Mouse (Mus musculus) bone marrow macrophage, adult 2 months (primary cell): ENCODE results near the gene Cnot9. TPM values are rescaled to one million over a fixed set of nuclear protein-coding genes. Genes with fewer than 3 reads are reported as not detected.
"Not testable (repeated sequence)": the region's sequence is repeated elsewhere in the genome, so short reads cannot be mapped to it uniquely, and the experiment has no call there.

ENCODE experiments used
- H3K27ac ChIP-seq: 2 replicates; pipeline ENCODE4 v1.5.1; 2012; ENCODE audit warnings: low read depth, low read length; ENCODE audit not compliant: insufficient read depth
- H3K4me1 ChIP-seq: 2 replicates; pipeline ENCODE4 v1.6.1; 2012; ENCODE audit warnings: low read length; ENCODE audit not compliant: control insufficient read depth, insufficient read depth
- H3K4me3 ChIP-seq: 2 replicates; pipeline ENCODE4 v1.5.1; 2012; ENCODE audit warnings: mild to moderate bottlenecking, low read length, moderate library complexity; ENCODE audit not compliant: insufficient read depth
- CTCF ChIP-seq: IDR thresholded peaks from 2 replicates; pipeline ENCODE4 v1.5.1; 2012; ENCODE audit warnings: low read depth, mild to moderate bottlenecking, low read length, moderate library complexity
- POLR2A ChIP-seq: IDR thresholded peaks from 2 replicates; pipeline ENCODE4 v1.6.1; 2012; ENCODE audit warnings: mild to moderate bottlenecking, low read depth, low read length, borderline replicate concordance
- polyA plus RNA-seq: library from polyadenylated mRNA; stranded (reverse); fragments of >200 nt; gene quantifications from 2 replicates; pipeline ENCODE4 v1.2.4, GENCODE M21; 2012; ENCODE audit not compliant: missing spikeins, insufficient read depth, insufficient read length

Gene Cnot9
- polyA plus RNA-seq: 27.2 and 30.0 TPM in 2 replicates

DNA sequence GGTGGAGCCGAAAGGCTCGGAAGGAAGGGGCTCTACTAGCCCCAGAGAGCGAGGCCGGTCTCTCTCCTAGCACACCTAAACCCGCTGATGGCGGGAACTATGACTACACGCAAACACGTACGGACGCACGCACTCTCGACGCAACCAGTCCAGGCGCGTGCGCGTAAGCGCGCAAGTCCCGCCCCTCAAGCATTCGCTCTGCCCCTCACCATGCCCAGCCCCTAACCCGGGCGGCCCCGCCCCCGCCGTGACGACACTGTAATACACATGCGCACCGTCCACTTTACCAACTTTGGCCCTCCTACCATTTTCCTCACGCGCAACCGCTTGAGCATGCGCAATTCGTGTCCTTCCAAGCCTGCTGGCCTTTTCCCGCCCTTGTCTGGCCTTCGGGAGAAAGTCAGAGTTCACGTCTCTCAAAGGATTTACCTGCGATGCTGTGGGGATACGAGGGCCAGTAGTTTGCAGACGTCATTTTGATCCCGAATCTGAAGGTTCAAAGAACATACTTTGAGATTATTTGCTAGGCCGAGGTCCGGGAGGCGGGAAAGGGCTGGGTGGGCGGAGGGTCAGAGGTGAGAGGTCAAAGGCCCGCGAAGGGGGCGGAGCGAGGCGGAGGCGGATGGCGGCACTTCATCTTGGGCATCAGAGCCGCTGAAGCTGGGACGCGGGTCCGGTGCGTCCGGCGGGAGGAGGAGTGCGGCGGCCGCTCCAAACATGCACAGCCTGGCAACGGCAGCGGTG lies at the start of gene Cnot9:
Cnot9 (plus strand) TSS at position 338 of the 744 bp plus-strand sequence.
- H3K4me3 ChIP-seq: peak within 1 kb of the TSS; percentile 98
- H3K27ac ChIP-seq: peak within 1 kb of the TSS; percentile 88
- H3K4me1 ChIP-seq: peaks cover 18% of the 10 kb centered on the region
- TF ChIP-seq POLR2A (no peak), CTCF (no peak)

DNA sequence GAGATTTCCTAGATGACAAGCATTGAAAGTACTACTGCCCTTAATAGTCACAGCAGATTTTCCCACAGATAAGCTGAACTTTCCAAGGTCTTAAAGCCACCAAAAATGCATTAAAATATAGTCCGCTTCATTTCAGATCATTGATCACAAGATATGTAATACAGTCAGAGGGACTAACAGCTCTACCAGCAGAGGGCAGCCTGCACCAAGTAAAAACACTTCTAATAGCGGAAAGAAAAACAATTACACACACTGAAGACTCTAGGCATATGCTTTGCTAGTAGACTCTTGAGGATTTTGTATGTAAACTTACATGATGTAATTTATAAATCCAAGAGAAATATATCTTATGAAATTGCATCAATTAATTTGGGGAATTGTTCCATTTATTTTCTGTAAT lies 45.6 kb upstream of the Cnot9 start:
- no peak for TF ChIP-seq CTCF
- no peak for TF ChIP-seq POLR2A
- Histone ChIP-seq H3K4me3 (no peak overlapping the region), H3K4me1 (no peaks in the 10 kb centered on the region), H3K27ac (no peak overlapping the region)

DNA sequence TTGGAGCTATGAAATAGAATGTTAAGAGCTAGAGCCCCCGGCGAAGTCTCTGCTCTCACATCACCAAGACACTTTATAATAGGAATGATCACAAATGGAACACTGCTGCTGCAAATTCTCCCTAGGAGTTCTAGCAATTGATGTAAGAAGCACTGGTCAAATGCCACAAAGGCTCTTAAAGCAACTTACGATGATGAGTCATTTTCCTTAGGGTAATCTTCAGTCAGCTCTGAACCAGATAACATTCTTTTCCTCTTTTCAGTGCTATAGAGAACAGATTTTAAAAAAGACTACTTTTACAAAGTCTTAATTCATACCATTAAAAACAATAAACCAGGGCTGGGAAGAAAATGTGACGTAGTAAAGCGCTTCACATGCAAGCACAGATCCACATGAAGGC lies 20.1 kb upstream of the Cnot9 start:
- no peak for TF ChIP-seq CTCF
- no peak for TF ChIP-seq POLR2A
- Histone ChIP-seq H3K4me3 (no peak overlapping the region), H3K27ac (no peak overlapping the region), H3K4me1 (no peaks in the 10 kb centered on the region)

DNA sequence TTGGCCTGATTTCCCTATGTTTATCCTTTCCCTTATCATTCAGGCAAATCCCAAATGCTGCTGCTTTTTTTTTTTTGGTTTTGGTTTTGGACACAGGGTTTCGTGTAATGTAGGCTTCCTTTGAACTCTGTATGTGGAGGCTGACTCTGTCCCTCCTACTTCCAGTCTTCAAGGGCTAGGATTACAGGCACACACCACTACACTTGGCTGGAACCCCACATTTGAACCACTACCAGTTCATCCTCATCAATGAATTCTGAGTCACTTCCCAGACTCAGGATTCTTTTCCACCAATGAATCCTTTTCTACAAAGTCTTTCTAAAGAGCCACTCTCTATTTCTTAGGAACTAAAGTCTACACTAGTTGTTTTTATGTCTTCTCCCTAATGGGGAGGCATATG lies 4.8 kb upstream of the Cnot9 start:
- Histone ChIP-seq H3K4me1 (peaks cover 4% of the 10 kb centered on the region), H3K27ac (no peak overlapping the region), H3K4me3 (no peak overlapping the region)
- TF ChIP-seq CTCF (no peak), POLR2A (no peak)

DNA sequence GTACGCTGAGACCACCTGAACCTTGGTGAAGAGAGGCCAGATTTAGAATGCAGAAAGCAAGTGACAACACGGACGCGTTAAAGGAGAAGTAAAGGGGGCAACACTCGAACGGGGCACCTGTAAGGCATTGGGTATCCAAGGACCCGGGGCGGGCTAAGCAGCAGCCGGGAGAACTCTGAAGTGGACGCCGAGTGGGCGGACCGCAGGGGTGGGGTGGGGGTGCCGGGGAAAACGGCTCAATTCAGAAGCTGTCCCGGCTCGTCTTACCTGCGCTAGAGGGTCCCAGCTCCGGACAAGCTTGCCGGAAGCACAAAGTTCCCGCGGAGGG lies 501 bp upstream of the Cnot9 start:
- peaks cover 18% of the 10 kb centered on the region for H3K4me1 ChIP-seq

DNA sequence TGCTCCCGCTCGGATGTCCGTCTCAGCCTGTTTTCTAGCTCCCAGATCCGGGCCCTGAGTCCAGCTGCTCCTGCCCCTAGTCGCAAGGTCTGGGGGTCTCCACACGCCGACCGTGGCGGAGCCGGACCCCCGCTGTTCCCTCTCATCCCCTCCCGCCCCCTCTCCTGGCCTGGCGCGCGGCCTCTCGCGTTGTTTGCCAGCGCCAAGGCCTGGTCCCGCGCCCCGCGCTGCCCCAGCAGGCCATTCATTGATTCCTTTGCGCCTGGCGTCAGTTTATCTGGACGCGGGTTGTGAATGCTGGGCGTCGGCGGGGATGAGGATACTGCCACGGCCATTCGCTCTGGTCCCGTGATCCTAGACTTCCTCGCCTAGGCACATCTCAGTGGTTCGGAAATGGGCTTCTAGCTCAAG lies 618 bp downstream of the Cnot9 start:
- Histone ChIP-seq H3K4me3 (peak overlapping the region; percentile 81), H3K27ac (peak overlapping the region; percentile 88), H3K4me1 (peaks cover 18% of the 10 kb centered on the region)
- TF ChIP-seq CTCF (no peak), POLR2A (no peak)

More for the DNA sequence above, 501 bp upstream of the Cnot9 start:
- no peak for TF ChIP-seq POLR2A
- no peak for TF ChIP-seq CTCF
- Histone ChIP-seq H3K4me3 (peak overlapping the region; percentile 98), H3K27ac (no peak overlapping the region)

DNA sequence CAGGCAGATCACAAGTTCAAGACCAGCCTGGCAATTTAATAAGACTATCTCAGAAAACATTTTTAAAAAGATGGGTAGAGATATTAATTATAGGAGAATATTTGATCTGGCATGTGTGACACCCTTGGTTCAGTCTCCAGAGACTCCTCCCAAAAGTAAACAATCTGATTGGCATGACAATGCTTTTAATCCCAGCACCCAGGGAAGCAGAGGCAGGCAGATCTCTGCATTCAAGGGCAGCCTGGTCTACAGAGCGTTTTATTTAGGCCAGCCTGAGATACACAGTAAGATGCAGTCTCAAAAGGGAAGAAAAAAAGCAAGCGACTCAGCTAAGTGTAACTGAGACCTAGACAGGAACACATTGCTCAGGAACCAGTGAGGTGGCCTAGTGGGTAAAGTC lies 1.9 kb downstream of the Cnot9 start:
- Histone ChIP-seq H3K4me1 (peaks cover 18% of the 10 kb centered on the region), H3K27ac (no peak overlapping the region), H3K4me3 (peak overlapping the region; percentile 27; the same call in 1 of the 2 replicates)
- TF ChIP-seq CTCF (no peak), POLR2A (no peak)

DNA sequence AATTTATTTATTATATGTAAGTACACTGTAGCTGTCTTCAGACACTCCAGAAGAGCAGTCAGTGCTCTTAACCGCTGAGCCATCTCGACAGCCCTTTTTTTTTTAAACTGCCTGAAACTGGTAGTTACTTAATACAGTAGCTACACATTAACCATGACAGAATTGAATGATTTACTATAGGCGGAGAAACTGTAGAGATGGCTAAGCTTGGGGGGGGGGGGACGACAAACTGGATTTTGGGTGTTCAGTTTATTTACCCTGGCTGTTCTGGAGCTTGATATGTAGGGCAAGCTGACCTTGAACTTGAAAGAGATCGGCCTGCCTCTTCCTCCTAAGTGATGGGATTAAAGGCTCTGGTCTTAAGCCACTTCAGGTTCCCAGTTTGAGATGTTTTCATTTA lies 5.4 kb downstream of the Cnot9 start:
- H3K4me1 ChIP-seq: peaks cover 14% of the 10 kb centered on the region
- H3K27ac ChIP-seq: no peak overlapping the region
- no peak overlapping the region for H3K4me3 ChIP-seq
- TF ChIP-seq CTCF: no peak
- TF ChIP-seq POLR2A: no peak

DNA sequence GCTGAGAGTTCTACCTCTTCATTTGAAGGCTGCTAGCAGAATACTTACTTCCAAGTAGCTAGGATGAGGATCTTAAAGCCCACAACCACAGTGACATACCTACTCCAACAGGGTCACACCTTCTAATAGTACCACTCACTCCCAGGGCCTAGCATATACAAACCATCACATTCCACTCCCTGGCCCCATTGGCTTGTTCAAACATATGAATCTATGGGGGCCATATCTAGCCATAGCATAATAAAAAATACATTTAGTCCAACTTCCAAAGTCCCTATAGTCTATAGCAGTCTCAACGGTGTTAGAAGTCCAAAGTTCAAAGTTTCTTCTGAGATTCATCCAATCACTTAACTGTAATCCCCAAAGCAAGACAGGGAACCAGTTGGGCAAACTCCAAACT lies 7.1 kb downstream of the Cnot9 start:
- H3K4me3 ChIP-seq, H3K4me1 ChIP-seq, H3K27ac ChIP-seq: not testable (repeated sequence)

DNA sequence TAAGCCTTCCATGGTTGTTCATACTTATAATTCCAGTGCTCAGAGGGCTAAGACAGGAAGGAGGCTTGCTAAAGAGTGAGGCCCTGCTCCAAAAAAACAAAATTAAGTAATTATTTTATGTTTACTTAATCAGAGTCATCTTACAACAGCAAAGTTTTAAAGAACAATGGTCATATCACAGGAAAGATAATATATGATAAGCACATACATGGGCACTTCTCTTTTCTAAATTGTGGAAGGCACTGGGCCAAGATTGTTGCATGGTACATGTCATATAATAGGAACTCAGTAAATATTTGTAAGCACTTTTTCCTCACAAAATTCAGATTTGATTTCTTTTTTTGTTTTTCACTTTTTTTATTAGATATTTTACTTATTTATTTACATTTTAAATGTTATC lies 14.0 kb downstream of the Cnot9 start:
- Histone ChIP-seq H3K4me1 (0 out of 2 replicates have a peak, but pooled peaks cover 2% of the 10 kb centered on the region), H3K27ac (no peak overlapping the region), H3K4me3 (no peak overlapping the region)
- TF ChIP-seq POLR2A: no peak

DNA sequence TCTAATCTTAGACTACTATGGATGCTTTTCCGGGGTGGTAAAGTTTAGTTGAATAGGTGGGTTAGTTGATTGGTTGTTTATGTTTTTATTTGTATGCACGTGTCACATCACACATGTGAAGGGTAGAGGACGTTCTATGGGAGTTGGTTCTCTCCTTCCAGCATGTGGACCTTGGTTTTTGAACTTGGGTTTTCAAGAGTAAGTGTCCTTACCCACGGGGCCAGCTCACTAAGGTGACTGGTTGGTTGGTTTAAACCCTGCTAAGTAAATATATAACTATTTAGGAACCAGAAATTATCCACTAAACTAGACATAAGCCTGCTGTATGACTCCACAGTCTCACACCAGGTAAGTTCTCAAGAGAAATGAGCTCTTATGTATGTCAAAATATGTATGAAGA lies 18.9 kb downstream of the Cnot9 start:
- no peak for TF ChIP-seq POLR2A
- no peak for TF ChIP-seq CTCF
- Histone ChIP-seq H3K4me1 (0 out of 2 replicates have a peak, but pooled peaks cover 2% of the 10 kb centered on the region), H3K4me3 (no peak overlapping the region), H3K27ac (no peak overlapping the region)
